Mouse (Mus musculus): ENCODE data around the gene Bcl7a.

GRCm38 (mm10) chr5:123382686-123383085 lies 39.1 kb downstream of the Bcl7a start:
- TF ChIP-seq CTCF (IDR thresholded peaks at IDR 0.05; ENCODE audit: low read depth) (no peak), EP300 (optimal IDR thresholded peaks at IDR 0.05) (no peak)
